Mouse (Mus musculus): ENCODE data around the gene Thsd4.
A peak's percentile ranks its signal among the peaks of the same experiment; 100 is the strongest.

Thsd4 gene

GRCm38 (mm10) chr9:60380550-60380949, 141.3 kb downstream of the Thsd4 start:
- no peak for DNase-seq (ENCODE audit: low spot score)

GRCm38 (mm10) chr9:60378235-60378634, 143.6 kb downstream of the Thsd4 start:
- DNase-seq (ENCODE audit: low spot score), result no peak

GRCm38 (mm10) chr9:60373161-60373737, 148.6 kb downstream of the Thsd4 start:
- peak; percentile 16 for DNase-seq (ENCODE audit: low spot score)

GRCm38 (mm10) chr9:60368516-60368915, 153.3 kb downstream of the Thsd4 start:
- DNase-seq (ENCODE audit: low spot score), result no peak

GRCm38 (mm10) chr9:60367617-60368305, 154.1 kb downstream of the Thsd4 start:
- DNase-seq (ENCODE audit: low spot score), result no peak

- no peak for DNase-seq (ENCODE audit: low spot score)
These were observed 157.6 kb downstream of the Thsd4 start for GRCm38 (mm10) chr9:60364166-60364781.

GRCm38 (mm10) chr9:60352351-60352750, 169.5 kb downstream of the Thsd4 start:
- DNase-seq (ENCODE audit: low spot score), result no peak

GRCm38 (mm10) chr9:60351153-60351552, 170.7 kb downstream of the Thsd4 start:
- no peak for DNase-seq (ENCODE audit: low spot score)

GRCm38 (mm10) chr9:60336147-60336546, 185.7 kb downstream of the Thsd4 start:
- DNase-seq (ENCODE audit: low spot score), result no peak

- no peak for DNase-seq (ENCODE audit: low spot score)
These were observed 186.4 kb downstream of the Thsd4 start for GRCm38 (mm10) chr9:60335455-60335854.

GRCm38 (mm10) chr9:60329911-60330310, 191.9 kb downstream of the Thsd4 start:
- no peak for DNase-seq (ENCODE audit: low spot score)

- no peak for DNase-seq (ENCODE audit: low spot score)
These were observed 197.1 kb downstream of the Thsd4 start for GRCm38 (mm10) chr9:60324716-60325115.

GRCm38 (mm10) chr9:60323435-60323834, 198.4 kb downstream of the Thsd4 start:
- no peak for DNase-seq (ENCODE audit: low spot score)

GRCm38 (mm10) chr9:60317291-60317690, 204.6 kb downstream of the Thsd4 start:
- no peak for DNase-seq (ENCODE audit: low spot score)

- no peak for DNase-seq (ENCODE audit: low spot score)
These were observed 205.3 kb downstream of the Thsd4 start for GRCm38 (mm10) chr9:60316510-60316909.

GRCm38 (mm10) chr9:60315533-60315932, 206.3 kb downstream of the Thsd4 start:
- no peak for DNase-seq (ENCODE audit: low spot score)

GRCm38 (mm10) chr9:60313661-60314060, 208.2 kb downstream of the Thsd4 start:
- DNase-seq (ENCODE audit: low spot score), result no peak

GRCm38 (mm10) chr9:60312670-60313069, 209.2 kb downstream of the Thsd4 start:
- DNase-seq (ENCODE audit: low spot score), result no peak

- DNase-seq (ENCODE audit: low spot score), result peak; percentile 57
These were observed 210.2 kb downstream of the Thsd4 start for GRCm38 (mm10) chr9:60311594-60312128.

GRCm38 (mm10) chr9:60310741-60311317, 211.0 kb downstream of the Thsd4 start:
- no peak for DNase-seq (ENCODE audit: low spot score)

- no peak for DNase-seq (ENCODE audit: low spot score)
These were observed 211.8 kb downstream of the Thsd4 start for GRCm38 (mm10) chr9:60309786-60310711.

- no peak for DNase-seq (ENCODE audit: low spot score)
These were observed 213.7 kb downstream of the Thsd4 start for GRCm38 (mm10) chr9:60308182-60308581.
